Mouse (Mus musculus): Measurements from ENCODE around the gene Cenpp. TPM values are rescaled to one million over a fixed set of nuclear protein-coding genes. Genes with fewer than 3 reads are reported as not detected.

The Cenpp gene
- polyA plus RNA-seq, 1 experiment from 2014 or later: 34.0 TPM

DNA sequence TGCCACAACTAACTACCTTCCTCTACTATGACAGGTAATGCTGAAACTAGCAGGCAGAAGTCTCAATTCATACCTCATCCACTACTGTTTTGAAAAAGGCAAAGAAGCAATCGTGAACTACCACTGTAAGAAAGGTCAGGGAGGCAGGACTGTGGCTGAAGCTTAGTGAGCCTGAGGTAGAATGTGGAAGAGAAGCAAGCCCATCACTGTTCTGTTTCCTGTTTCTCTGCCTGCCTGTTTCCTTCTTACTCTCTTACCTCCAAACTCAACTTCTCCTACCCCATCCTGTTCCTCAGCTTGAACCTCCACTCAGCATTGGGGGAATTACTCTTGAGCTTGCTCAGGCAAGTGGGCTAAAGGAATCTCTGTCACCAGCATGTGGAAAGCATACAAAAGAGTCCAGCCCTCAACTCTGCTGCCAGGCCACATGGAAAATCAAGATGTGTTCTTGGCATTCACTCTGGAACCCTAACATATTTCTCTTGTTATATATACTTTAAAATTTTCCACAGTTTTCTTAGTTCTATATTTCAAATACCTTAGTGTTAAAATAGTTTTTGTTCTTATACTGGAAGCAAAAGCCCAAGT is 104.9 kb downstream of the Cenpp start:
- Histone ChIP-seq H3K4me3 (no peak overlapping the region), H3K27ac (no peak overlapping the region), H3K4me1 (0 out of 2 replicates have a peak, but pooled peaks cover 7% of the 10 kb centered on the region), H3K36me3 (no peaks in the 10 kb centered on the region), H3K27me3 (ENCODE audit: low read depth, poor library complexity, severe bottlenecking) (no peaks in the 10 kb centered on the region), H3K9me3 (replicated peaks) (no peaks in the 10 kb centered on the region)
- 87% methylated on average over 1 of the region's 1 CpGs for WGBS
- DNase-seq (ENCODE audit: low spot score): no peak

DNA sequence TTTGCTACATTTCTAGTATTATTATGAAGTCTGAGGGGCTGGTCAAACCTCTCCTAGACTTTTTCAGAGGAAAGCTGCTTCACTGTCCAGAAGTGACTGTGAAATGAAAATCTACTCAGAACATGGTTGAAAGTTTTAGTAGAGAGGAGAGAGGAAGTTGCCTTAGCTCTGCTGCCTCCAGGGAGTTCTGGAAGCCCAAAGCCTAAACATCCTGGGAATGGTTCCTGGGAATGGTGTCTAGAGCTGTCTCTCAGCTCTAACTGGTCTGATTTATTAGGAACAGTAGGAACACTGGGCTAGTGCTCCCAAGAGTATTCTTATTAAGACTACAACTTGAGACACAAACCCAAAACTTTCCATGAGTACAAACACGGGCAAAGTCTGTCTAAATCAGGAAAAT is 106.1 kb downstream of the Cenpp start:
- Histone ChIP-seq H3K27me3 (ENCODE audit: low read depth, poor library complexity, severe bottlenecking) (no peaks in the 10 kb centered on the region), H3K4me3 (no peak overlapping the region), H3K9me3 (replicated peaks) (no peaks in the 10 kb centered on the region), H3K36me3 (no peaks in the 10 kb centered on the region), H3K27ac (no peak overlapping the region), H3K4me1 (0 out of 2 replicates have a peak, but pooled peaks cover 7% of the 10 kb centered on the region)
- DNase-seq (ENCODE audit: low spot score): no peak
- 88% methylated on average over 1 of the region's 1 CpGs for WGBS

DNA sequence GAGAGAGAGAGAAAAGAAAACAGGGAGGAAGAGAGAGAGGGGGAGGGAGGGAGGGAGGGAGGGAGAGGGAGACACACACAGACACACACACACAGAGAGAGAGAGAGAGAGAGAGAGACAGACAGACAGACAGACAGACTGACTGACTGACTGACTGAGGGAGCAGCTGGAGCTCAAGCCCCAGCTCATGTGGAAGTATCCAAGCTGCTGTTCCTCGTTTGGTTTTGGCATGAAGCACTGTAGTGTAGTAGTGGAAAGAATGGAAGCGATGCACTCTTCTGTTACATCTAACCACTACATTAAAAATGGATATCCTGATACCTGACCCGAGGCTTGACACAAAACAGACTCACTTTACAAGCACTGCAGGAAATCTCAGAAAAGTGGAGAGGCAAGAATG is 106.9 kb downstream of the Cenpp start:
- Histone ChIP-seq H3K4me1 (0 out of 2 replicates have a peak, but pooled peaks cover 7% of the 10 kb centered on the region), H3K27me3 (ENCODE audit: low read depth, poor library complexity, severe bottlenecking) (no peaks in the 10 kb centered on the region), H3K4me3 (no peak overlapping the region), H3K27ac (no peak overlapping the region), H3K9me3 (replicated peaks) (no peaks in the 10 kb centered on the region), H3K36me3 (no peaks in the 10 kb centered on the region)
- DNase-seq (ENCODE audit: low spot score): no peak
- 61% methylated on average over 3 of the region's 3 CpGs for WGBS

DNA sequence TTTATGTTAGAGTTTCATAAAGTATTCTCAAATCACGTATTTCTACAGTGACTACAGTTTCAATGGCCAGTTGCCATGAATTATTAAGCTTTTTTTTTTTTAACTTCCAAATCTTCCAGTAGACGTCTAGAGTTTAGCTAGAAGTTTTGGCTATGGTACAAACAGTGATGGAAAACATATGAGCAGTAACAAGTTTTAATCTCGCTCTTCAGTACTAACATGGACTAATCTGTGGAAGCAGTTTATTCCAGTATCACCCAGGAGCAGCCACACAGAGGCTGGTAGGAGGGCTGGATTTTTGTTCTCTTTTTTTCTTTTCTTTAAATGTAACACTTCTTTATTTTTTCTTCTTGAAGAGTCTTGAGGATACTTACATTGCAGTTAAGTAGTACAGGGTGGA is 108.3 kb downstream of the Cenpp start, which contains the start of gene Aspn:
Gene Aspn, plus strand, starts transcription at position 165 of the 400 bp plus-strand sequence.
- WGBS: 83% methylated on average over 3 of the region's 3 CpGs
- DNase-seq (ENCODE audit: low spot score): no peak
- H3K4me3 ChIP-seq: no peak within 1 kb of the TSS
- H3K27ac ChIP-seq: no peak within 1 kb of the TSS
- H3K4me1 ChIP-seq: 0 out of 2 replicates have a peak, but pooled peaks cover 7% of the 10 kb centered on the region
- H3K36me3 ChIP-seq: no peaks in the 10 kb centered on the region
- H3K27me3 ChIP-seq (ENCODE audit: low read depth, poor library complexity, severe bottlenecking): no peaks in the 10 kb centered on the region
- no peaks in the 10 kb centered on the region for H3K9me3 ChIP-seq (replicated peaks)

DNA sequence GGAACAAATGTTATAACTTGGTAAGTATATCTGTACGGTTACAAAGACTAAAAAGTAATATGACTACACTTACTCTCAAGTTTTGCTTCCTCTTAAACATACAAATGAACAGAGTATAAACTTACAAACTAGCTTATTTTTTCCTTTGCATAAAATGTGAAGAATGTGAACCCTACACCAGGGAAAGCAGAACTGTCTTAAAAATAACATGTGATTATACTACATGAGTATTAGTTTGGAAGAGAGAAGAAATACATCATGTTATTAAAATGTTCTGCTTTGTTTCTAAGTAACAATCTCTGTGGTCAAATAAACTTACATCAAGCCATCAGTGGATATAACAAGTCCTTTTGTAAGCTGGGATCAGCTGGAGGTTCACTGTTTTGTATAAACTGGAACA is 113.9 kb downstream of the Cenpp start:
- H3K27ac ChIP-seq: no peak overlapping the region
- H3K27me3 ChIP-seq (ENCODE audit: low read depth, poor library complexity, severe bottlenecking): no peaks in the 10 kb centered on the region
- 93% methylated on average over 1 of the region's 1 CpGs for WGBS

DNA sequence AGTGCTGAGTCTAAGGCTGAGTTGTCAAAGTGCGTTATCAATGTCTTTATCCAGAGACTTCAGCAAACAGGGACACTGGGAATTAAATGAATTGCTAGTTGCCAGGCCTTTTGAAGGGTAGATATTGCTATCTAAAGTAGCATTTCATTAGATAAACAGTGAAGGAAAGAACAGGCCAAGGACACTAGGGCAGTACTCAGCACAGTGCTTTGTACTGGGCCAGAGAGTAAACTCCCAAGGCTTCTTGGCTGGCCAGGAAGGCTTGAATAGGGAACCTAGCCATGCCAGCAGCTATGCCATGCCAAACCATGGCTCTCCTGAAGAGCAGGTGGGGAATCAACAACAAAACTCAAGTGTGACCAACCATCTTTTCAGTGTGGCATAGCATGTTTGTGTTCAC is 115.6 kb downstream of the Cenpp start:
- no peak overlapping the region for H3K4me3 ChIP-seq
- no peaks in the 10 kb centered on the region for H3K9me3 ChIP-seq (replicated peaks)
- H3K27me3 ChIP-seq (ENCODE audit: low read depth, poor library complexity, severe bottlenecking): no peaks in the 10 kb centered on the region
- H3K27ac ChIP-seq: no peak overlapping the region
- WGBS: 100% methylated on average over 1 of the region's 1 CpGs
- peaks cover 6% of the 10 kb centered on the region; the same call in 1 of the 2 replicates for H3K4me1 ChIP-seq
- no peak for DNase-seq (ENCODE audit: low spot score)
- no peaks in the 10 kb centered on the region for H3K36me3 ChIP-seq

More for the DNA sequence above, 113.9 kb downstream of the Cenpp start:
- H3K4me1 ChIP-seq: no peaks in the 10 kb centered on the region
- no peaks in the 10 kb centered on the region for H3K36me3 ChIP-seq
- no peak for DNase-seq (ENCODE audit: low spot score)
- no peaks in the 10 kb centered on the region for H3K9me3 ChIP-seq (replicated peaks)
- H3K4me3 ChIP-seq: no peak overlapping the region

DNA sequence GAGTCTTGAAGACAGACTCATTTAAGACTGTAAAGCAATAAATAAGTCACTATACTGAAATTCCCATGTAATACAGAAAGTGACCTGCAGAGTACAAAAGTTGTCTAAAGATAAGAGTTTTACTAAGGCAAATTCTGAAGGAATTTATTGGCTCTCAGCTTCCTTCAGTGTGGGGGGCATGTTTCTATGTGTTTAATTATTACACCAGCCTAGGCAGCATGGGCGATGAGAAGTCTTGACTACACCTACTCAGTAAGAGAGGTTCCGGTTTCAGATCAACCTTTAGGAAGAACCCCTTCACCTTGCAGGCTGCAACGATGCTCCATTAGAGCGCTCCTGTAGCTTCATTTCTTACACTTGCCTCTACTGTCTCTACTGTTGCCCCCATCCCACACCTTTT is 121.9 kb downstream of the Cenpp start:
- no peaks in the 10 kb centered on the region for H3K9me3 ChIP-seq (replicated peaks)
- no peaks in the 10 kb centered on the region for H3K36me3 ChIP-seq
- H3K4me3 ChIP-seq: no peak overlapping the region
- 93% methylated on average over 4 of the region's 4 CpGs for WGBS
- no peak for DNase-seq (ENCODE audit: low spot score)
- no peak overlapping the region for H3K27ac ChIP-seq
- peaks cover 6% of the 10 kb centered on the region; the same call in 1 of the 2 replicates for H3K4me1 ChIP-seq
- H3K27me3 ChIP-seq (ENCODE audit: low read depth, poor library complexity, severe bottlenecking): no peaks in the 10 kb centered on the region

DNA sequence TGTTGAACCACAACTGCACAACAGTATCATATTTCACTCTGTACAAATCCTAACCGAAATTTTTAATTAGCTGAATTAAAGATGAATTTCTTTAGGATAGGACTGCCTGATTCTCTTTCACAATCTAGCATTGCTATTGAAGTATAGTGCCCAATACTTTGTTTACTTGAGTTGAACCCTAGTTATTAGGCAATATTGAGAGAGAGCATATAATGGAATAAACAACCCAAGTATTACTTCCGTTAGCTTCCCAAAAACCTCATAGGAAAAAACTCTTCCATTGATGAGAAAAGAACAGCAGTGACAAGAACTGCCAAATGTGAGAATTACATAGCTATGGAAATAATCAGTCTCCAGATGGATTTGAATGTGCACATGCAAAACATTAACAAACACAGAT is 126.3 kb downstream of the Cenpp start:
- H3K4me1 ChIP-seq: no peaks in the 10 kb centered on the region
- H3K27ac ChIP-seq: no peak overlapping the region
- H3K36me3 ChIP-seq: no peaks in the 10 kb centered on the region
- H3K4me3 ChIP-seq: no peak overlapping the region
- WGBS: 87% methylated on average over 2 of the region's 2 CpGs
- no peak for DNase-seq (ENCODE audit: low spot score)
- no peaks in the 10 kb centered on the region for H3K27me3 ChIP-seq (ENCODE audit: low read depth, poor library complexity, severe bottlenecking)
- H3K9me3 ChIP-seq (replicated peaks): no peaks in the 10 kb centered on the region

DNA sequence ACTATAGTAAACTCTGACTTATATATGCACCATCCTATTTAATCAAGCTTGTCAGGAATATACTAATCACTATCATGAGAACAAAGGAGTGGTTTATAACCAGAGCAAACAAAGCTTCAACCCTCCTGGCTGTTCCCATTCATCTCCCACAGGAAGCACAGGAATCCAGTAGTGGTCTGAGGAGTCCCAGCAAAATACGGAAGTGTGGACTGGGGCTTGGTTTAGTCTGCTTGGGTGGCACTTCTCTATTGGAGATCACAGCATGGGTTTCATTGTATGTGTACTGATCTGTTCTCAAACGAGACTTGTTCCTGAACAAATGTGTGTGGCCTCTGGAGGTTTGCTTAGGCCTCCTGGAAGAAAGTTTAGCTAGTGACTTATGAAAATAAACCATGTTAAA is 133.8 kb downstream of the Cenpp start:
- Histone ChIP-seq H3K4me1 (no peaks in the 10 kb centered on the region), H3K27ac (no peak overlapping the region), H3K36me3 (no peaks in the 10 kb centered on the region), H3K9me3 (replicated peaks) (no peaks in the 10 kb centered on the region), H3K4me3 (no peak overlapping the region), H3K27me3 (ENCODE audit: low read depth, poor library complexity, severe bottlenecking) (no peaks in the 10 kb centered on the region)
- DNase-seq (ENCODE audit: low spot score): no peak
- WGBS: 72% methylated on average over 2 of the region's 2 CpGs

DNA sequence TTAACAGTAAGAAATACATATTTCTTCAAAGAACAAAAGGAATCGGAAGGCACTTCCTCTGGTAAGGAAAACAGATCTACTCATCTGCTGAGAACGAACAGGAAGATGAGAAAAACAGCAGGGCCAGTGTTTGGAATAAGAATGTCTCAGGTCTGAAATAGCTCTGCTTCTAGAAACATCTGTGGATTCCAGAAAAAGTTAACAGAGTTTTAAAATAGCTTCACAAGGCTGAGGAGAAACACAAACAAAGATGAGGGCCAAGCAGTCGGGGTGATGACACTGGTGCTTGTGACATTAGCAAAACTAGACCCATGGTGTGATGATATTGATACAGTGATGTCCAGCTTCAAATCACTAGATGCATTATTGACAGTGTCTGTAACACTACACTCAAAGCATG is 145.4 kb downstream of the Cenpp start:
- no peak for DNase-seq (ENCODE audit: low spot score)
- no peaks in the 10 kb centered on the region for H3K4me1 ChIP-seq
- H3K9me3 ChIP-seq (replicated peaks): no peaks in the 10 kb centered on the region
- no peaks in the 10 kb centered on the region for H3K27me3 ChIP-seq (ENCODE audit: low read depth, poor library complexity, severe bottlenecking)
- WGBS: 90% methylated on average over 3 of the region's 3 CpGs
- H3K4me3 ChIP-seq: no peak overlapping the region
- no peaks in the 10 kb centered on the region for H3K36me3 ChIP-seq
- H3K27ac ChIP-seq: no peak overlapping the region

DNA sequence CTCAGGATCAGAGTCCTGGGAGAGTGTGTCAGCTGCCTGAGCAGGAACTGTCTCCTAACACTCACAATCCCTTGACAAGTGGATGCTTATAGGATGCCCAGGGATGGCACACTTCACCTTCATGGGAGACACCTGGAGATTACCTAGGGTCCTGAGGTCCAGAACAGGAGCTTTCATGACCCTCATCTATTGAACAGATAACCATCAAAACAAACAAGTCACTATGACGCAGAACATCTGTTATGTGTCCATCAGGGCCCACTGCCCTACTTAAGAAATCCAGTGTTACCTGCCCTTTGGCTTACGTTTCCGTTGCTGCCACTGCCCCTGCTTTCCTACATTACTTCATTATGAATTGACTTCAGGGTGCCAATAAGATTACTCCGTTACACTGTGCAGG is 146.8 kb downstream of the Cenpp start:
- DNase-seq (ENCODE audit: low spot score): no peak
- no peaks in the 10 kb centered on the region for H3K4me1 ChIP-seq
- 91% methylated on average over 4 of the region's 4 CpGs for WGBS
- H3K4me3 ChIP-seq: no peak overlapping the region
- no peaks in the 10 kb centered on the region for H3K27me3 ChIP-seq (ENCODE audit: low read depth, poor library complexity, severe bottlenecking)
- no peaks in the 10 kb centered on the region for H3K9me3 ChIP-seq (replicated peaks)
- no peak overlapping the region for H3K27ac ChIP-seq
- H3K36me3 ChIP-seq: no peaks in the 10 kb centered on the region

DNA sequence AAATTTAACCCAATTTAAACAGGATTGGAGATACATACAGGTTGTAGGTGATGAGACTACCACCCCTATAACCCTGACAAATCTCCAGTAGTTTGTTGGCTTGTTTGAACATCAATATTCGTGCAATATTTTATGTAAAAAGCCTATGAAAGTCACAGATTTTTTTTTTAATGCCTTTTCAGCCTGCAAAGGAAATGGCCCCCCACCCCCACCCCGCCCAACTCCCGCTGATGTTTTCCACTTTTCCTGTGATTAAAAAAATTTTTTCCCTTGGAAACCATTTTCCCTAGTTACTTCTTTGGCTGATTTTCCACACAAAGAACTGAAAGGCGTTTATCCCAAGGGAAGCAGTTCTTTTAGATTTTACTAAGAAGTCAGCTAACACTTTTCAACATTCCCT is 148.1 kb downstream of the Cenpp start, which contains the start of gene Ecm2:
Gene Ecm2, plus strand, starts transcription at position 301 of the 400 bp plus-strand sequence.
- Histone ChIP-seq H3K9me3 (replicated peaks) (no peaks in the 10 kb centered on the region), H3K4me1 (no peaks in the 10 kb centered on the region), H3K36me3 (no peaks in the 10 kb centered on the region), H3K27me3 (ENCODE audit: low read depth, poor library complexity, severe bottlenecking) (no peaks in the 10 kb centered on the region), H3K27ac (no peak within 1 kb of the TSS), H3K4me3 (no peak within 1 kb of the TSS)
- 82% methylated on average over 4 of the region's 4 CpGs for WGBS
- no peak for DNase-seq (ENCODE audit: low spot score)

DNA sequence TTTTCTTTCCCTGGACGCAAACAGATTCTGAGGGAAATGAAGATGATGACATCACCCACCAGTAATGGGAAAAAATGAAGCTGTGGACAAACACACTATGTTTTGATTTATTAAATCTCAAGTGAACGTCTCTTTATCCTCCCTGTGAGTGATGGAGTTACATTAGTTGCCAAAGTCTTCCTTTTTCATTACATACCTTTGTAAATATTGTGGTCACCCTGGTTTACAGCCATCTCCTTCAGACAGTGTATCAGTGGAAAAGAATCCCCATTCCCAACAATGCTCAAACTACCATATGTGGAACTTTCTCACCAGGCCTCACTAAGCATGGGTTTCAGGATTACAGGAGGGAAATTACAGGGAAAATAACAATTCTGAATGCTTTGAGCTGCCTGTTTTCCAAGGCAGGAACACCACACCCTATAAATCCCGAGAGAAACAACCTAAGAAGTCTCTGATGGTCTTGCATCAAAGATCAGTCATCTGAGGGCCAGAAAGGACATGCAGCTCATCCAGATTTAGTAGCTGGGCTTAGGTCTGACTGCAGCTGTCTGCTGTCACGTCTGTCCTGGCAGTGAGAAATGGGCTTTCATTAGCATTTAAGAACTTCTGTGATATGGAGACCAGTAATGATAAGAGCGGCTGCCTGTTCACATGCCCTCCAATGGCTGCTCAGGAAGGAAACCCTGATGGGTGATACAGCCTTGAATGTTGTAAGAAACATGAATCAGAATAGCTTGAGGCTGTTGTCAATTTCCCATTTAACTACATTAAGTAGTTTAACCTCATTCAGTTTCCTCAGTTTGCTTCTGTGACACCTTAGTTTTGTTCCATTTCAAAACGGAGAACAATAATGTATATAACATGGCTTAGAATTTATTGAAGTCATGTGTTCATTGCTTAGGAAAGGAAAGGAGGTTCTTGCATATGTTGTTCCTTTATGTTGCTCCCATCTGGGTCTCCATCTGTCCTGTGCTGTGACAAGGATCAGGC is 159.9 kb downstream of the Cenpp start, which contains the start of gene Tes3-ps:
Gene Tes3-ps, plus strand, starts transcription at position 943 of the 993 bp plus-strand sequence.
- Histone ChIP-seq H3K36me3 (no peaks in the 10 kb centered on the region), H3K27ac (no peak within 1 kb of the TSS), H3K4me1 (no peaks in the 10 kb centered on the region), H3K9me3 (replicated peaks) (no peaks in the 10 kb centered on the region), H3K4me3 (no peak within 1 kb of the TSS), H3K27me3 (ENCODE audit: low read depth, poor library complexity, severe bottlenecking) (no peaks in the 10 kb centered on the region)
- WGBS: 70% methylated on average over 6 of the region's 6 CpGs
- DNase-seq (ENCODE audit: low spot score): no peak

Measured in limb, embryonic 10.5 days (tissue).